In the genomic region with DNA sequence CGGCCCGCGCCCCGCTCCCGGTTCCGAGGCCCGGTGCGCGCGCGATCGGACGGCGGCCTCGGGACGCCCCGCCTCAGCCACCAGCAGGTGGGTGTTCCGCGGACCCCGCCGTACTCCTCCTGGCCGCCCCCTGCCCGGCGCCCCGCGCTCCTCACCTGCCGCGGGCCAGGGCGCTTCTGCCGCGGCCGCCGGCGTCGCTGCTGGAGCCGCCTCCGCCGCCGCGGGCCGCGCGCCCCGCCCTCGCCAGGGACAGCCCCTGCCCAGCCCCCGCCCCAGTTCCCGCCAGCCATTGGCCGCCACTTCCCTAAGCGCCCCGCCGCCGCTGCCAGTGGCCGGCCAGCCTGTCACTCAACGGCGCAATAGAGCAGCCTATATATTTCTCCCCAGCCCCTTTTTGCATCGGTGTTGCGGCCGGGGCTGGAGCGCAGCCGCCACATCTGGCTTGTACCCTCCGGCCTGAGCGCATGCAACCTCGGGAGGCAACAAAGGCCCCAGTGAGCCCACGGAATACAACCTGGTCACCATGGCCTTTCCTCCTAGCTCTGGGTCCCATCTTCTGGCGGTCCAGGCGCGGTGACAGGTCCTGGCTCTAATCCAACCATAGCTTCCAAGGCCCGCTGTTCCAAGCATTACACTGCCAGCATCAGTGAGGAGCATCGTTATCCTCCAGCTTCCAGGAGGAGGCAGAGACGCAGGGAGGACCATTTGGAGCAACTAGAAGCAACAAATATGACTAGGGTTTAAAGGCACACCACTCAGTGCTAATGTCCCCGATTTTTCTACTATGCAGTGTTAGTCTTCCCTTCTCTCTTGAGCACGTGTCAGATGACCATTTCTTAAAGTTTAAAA, we compare ENCODE assay signal across 8 mouse cellular contexts. TPM values are rescaled to one million over a fixed set of nuclear protein-coding genes. Genes with fewer than 3 reads are reported as not detected.
A peak's percentile ranks its signal among the peaks of the same experiment; 100 is the strongest.
DNase-seq lines count a peak whose midpoint lies in the region; ATAC-seq and TF ChIP-seq lines count a peak whose summit lies in the region.

A gene (minus strand): TSS at position 207 of the 849 bp plus-strand sequence.

- no peaks in the 10 kb centered on the region for H3K9me3 ChIP-seq in intestine, embryonic 14.5 days (ENCODE audit: control insufficient read depth, low read length)

- TF ChIP-seq POLR2A in cortical plate, adult 2 months (IDR thresholded peaks at IDR 0.05; ENCODE audit: extremely low read depth, insufficient read depth, low read length), result peak; percentile 96

- DNase-seq in adrenal gland, adult (ENCODE audit: inconsistent age in 2 of 2, low spot score in 1 of 2), result peak; percentile 89 to 96
- DNase-seq in gastrocnemius, postnatal 25 days, result peak; percentile 93
- DNase-seq in intestine, embryonic 14.5 days (ENCODE audit: low spot score), result peak; percentile 90
- peak; percentile 91 to 95 for DNase-seq in left cerebral cortex, postnatal 10 days (ENCODE audit: extremely low spot score in 1 of 2, low spot score in 2 of 2)
- DNase-seq in right cerebral cortex, postnatal 14 days, result peak; percentile 91
- DNase-seq in urinary bladder, postnatal 25 days (ENCODE audit: low spot score), result peak; percentile 82

- no peaks in the 10 kb centered on the region for H3K27me3 ChIP-seq in intestine, embryonic 14.5 days (replicated peaks; ENCODE audit: control insufficient read depth, insufficient read depth, low read length)

- H3K27ac ChIP-seq in cortical plate, adult 2 months (ENCODE audit: insufficient read depth, low read length), result peak within 1 kb of the TSS; percentile 67
- H3K27ac ChIP-seq in intestine, embryonic 14.5 days (ENCODE audit: low read depth), result no peak within 1 kb of the TSS

- H3K36me3 ChIP-seq in intestine, embryonic 14.5 days (ENCODE audit: control insufficient read depth, insufficient read depth, low read length), result no peaks in the 10 kb centered on the region; the same call in 1 of the 2 replicates

- peak within 1 kb of the TSS; percentile 71 for H3K9ac ChIP-seq in intestine, embryonic 14.5 days (ENCODE audit: low read length)

- peak within 1 kb of the TSS; percentile 74 for H3K4me3 ChIP-seq in cortical plate, adult 2 months (ENCODE audit: insufficient read depth, low read length)
- H3K4me3 ChIP-seq in intestine, embryonic 14.5 days (ENCODE audit: low read depth, low read length), result peak within 1 kb of the TSS; percentile 73

- H3K4me1 ChIP-seq in cortical plate, adult 2 months (ENCODE audit: control insufficient read depth, insufficient read depth, low read length), result peaks cover 1% of the 10 kb centered on the region; the same call in 1 of the 2 replicates
- H3K4me1 ChIP-seq in intestine, embryonic 14.5 days (replicated peaks; ENCODE audit: control insufficient read depth, insufficient read depth, low read length), result 0 out of 2 replicates have a peak, but pooled peaks cover 10% of the 10 kb centered on the region

- WGBS in intestine, embryonic 14.5 days, result 1% methylated on average over 50 of the region's 72 CpGs

- peak within 1 kb of the TSS; percentile 91 for H3K4me2 ChIP-seq in intestine, embryonic 14.5 days (ENCODE audit: low read length)

- intact Hi-C loops in left cerebral cortex, postnatal 10 days (cut with DNase I), result loop anchor here (5.0 kb wide), 2 partner anchors 76 to 91 kb away; no protein-coding TSS in a partner anchor

- no peak for TF ChIP-seq CTCF in cortical plate, adult 2 months (IDR thresholded peaks at IDR 0.05; ENCODE audit: extremely low read depth, insufficient read depth, low read length)

- ATAC-seq in intestine, embryonic 14.5 days (replicated peaks; ENCODE audit: low FRiP score, low TSS enrichment, low read depth), result peak; percentile 97
- peak; percentile 100 for ATAC-seq in megakaryocyte progenitor cell, adult 5-6 weeks (replicated peaks; ENCODE audit: poor library complexity)

RNA-seq across cellular contexts. Expression of the gene that starts here (rescaled TPM):
- 16.6 and 17.0 TPM in 2 replicates for polyA plus RNA-seq in cortical plate, adult 2 months (2012; rRNA removed)
- 1 to 10 TPM; 3.5 to 4.6 TPM for total RNA-seq in gastrocnemius, postnatal 25 days (2021)
- 29.6 and 34.6 TPM in 2 replicates for polyA plus RNA-seq in intestine, embryonic 14.5 days (2014; fragmentation: Nextera tagmentation; extraction: Ambion mirVana)
- total RNA-seq in left cerebral cortex, postnatal 10 days (2021), result 10 to 100 TPM; 28.9 to 29.6 TPM
- total RNA-seq in megakaryocyte progenitor cell, adult 5-6 weeks (2015), result 10.7 and 10.9 TPM in 2 replicates
- total RNA-seq in megakaryocyte progenitor cell, adult 5-6 weeks (2017), result 27.4 and 29.5 TPM in 2 replicates
